Mouse (Mus musculus): Measurements from ENCODE around the gene Rspry1. TPM values are rescaled to one million over a fixed set of nuclear protein-coding genes. Genes with fewer than 3 reads are reported as not detected.

Gene Rspry1
- polyA plus RNA-seq, 1 experiment from 2014 or later: 46.3 TPM

DNA sequence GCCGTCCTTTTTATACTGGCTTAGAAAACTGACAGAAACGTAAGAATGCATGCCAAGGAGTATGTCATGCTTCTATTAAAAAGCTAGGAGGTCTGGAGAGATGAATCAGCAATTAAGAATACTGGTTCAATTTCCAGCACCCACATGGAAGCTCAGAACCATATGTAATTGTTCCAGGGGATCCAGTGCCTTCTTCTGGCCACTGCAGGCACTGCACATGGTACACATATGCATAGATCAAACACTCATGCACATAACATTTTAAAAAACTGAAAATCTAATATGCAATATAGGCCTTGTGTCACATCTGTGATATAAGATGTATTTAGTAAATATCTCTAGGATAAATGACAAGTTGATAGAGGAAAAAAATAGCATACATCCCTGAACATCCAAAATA is 56.3 kb downstream of the Rspry1 start:
- Histone ChIP-seq H3K4me1 (ENCODE audit: control insufficient read depth, insufficient read depth, low read length) (no peaks in the 10 kb centered on the region), H3K36me3 (ENCODE audit: control insufficient read depth, insufficient read depth, low read length) (peaks cover 4% of the 10 kb centered on the region; the same call in 1 of the 2 replicates)
- no peak for ATAC-seq (ENCODE audit: insufficient read depth, low FRiP score, low TSS enrichment)

DNA sequence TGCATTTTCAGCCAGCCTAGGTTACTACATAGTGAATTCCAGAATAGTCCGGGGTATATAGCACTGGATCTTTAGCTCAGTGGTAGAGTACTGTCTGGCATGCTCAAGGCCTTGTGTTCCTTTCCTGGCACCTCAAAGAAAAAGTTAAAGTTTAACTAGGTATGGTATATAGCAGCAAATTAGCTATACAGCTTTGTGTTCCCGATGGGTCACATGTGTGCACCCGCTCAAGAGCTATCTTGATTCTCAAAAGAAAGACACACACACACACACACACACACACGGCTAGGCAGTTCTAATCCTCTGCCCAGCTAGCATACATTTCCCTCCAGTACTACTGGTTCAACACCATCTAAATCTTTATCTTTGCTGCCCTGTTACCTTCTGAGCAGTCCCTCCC is 58.7 kb downstream of the Rspry1 start:
- Histone ChIP-seq H3K4me1 (ENCODE audit: control insufficient read depth, insufficient read depth, low read length) (no peaks in the 10 kb centered on the region), H3K36me3 (ENCODE audit: control insufficient read depth, insufficient read depth, low read length) (peaks cover 2% of the 10 kb centered on the region; the same call in 1 of the 2 replicates), H3K4me3 (ENCODE audit: low read depth, low read length) (no peak overlapping the region), H3K4me2 (ENCODE audit: low read depth) (no peak overlapping the region), H3K27me3 (ENCODE audit: control insufficient read depth, insufficient read depth, low read length) (no peaks in the 10 kb centered on the region), H3K27ac (ENCODE audit: low read depth, low read length) (no peak overlapping the region), H3K9me3 (ENCODE audit: control insufficient read depth, low read length) (no peaks in the 10 kb centered on the region), H3K9ac (ENCODE audit: low read length) (no peak overlapping the region)
- 84% methylated on average over 4 of the region's 4 CpGs for WGBS
- DNase-seq (ENCODE audit: low spot score) (no peak), ATAC-seq (ENCODE audit: insufficient read depth, low FRiP score, low TSS enrichment) (no peak)

More for the DNA sequence above, 56.3 kb downstream of the Rspry1 start:
- Histone ChIP-seq H3K9me3 (ENCODE audit: control insufficient read depth, low read length) (no peaks in the 10 kb centered on the region), H3K27ac (ENCODE audit: low read depth, low read length) (no peak overlapping the region), H3K27me3 (ENCODE audit: control insufficient read depth, insufficient read depth, low read length) (no peaks in the 10 kb centered on the region), H3K4me2 (ENCODE audit: low read depth) (no peak overlapping the region), H3K9ac (ENCODE audit: low read length) (no peak overlapping the region), H3K4me3 (ENCODE audit: low read depth, low read length) (no peak overlapping the region)
- no peak for DNase-seq (ENCODE audit: low spot score)
- WGBS: 91% methylated on average over 2 of the region's 2 CpGs

DNA sequence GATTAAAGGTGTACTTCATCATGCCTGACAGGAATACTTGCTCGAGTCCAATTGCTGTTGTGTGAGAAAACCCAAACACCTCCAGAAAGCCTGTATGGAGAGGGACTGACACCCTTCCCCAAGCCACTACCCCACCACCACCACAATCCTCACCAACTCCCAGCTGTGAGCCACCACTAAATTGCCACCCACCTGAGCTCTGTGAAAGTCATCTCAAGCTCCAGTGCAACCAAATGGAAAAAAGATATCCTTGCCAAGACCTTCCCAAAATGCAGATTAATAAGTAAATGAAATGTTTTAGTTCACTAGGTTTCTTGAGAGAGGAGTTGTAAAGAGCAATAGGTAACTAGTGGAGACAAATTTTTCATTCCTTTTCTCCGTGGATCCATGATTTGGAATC is 63.0 kb downstream of the Rspry1 start:
- peaks cover 2% of the 10 kb centered on the region for H3K36me3 ChIP-seq (ENCODE audit: control insufficient read depth, insufficient read depth, low read length)
- H3K9me3 ChIP-seq (ENCODE audit: control insufficient read depth, low read length): no peaks in the 10 kb centered on the region
- DNase-seq (ENCODE audit: low spot score) (no peak), ATAC-seq (ENCODE audit: insufficient read depth, low FRiP score, low TSS enrichment) (no peak)
- no peak overlapping the region for H3K4me2 ChIP-seq (ENCODE audit: low read depth)
- WGBS: 78% methylated on average over 2 of the region's 2 CpGs
- H3K9ac ChIP-seq (ENCODE audit: low read length): no peak overlapping the region
- H3K27me3 ChIP-seq (ENCODE audit: control insufficient read depth, insufficient read depth, low read length): no peaks in the 10 kb centered on the region
- no peak overlapping the region for H3K27ac ChIP-seq (ENCODE audit: low read depth, low read length)
- no peak overlapping the region for H3K4me3 ChIP-seq (ENCODE audit: low read depth, low read length)
- H3K4me1 ChIP-seq (ENCODE audit: control insufficient read depth, insufficient read depth, low read length): peaks cover 7% of the 10 kb centered on the region; the same call in 1 of the 2 replicates

DNA sequence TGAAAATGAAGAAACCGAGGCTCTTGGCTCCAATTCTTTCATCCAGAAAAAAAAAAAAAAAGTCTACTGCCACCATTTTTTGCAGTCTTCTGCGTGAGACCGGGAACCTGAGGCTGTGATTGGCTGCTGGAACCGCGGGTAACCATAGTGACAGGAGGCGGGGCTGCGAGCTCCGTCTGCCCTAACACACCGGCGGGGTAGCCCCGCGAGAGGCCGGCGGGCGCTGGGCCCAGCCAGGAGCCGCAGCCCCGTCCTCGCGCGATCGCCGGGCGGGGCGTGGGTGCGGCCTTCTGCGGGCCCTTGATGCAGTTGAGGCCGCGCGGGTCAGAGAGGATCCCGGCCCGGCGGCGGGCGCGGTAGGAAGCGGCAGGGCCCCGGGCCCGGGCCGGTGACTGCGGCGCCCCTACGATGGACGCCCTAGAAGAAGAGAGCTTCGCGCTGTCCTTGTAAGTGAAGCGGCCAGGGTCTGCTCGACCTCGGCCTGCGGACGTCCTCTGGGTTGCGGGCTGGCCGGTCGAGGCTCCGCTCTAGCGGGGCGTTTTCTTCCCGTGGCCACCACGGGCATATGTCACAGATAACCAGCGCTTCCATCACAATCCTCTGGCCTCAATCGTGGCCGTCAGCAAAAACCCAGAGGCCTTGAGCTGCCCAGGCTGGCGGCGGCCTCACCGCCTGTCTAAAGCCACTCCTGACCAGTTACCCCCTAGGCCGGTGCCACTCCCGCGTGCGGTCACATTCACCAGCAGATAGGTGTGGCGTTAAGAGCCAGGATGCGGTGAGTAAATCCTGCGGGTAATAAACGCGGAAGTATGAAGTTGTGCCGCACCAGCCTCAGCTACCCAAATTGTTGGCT is 64.9 kb downstream of the Rspry1 start, which contains the start of gene Arl2bp:
Gene Arl2bp (plus strand): TSS at position 145 of the 853 bp plus-strand sequence.
- ATAC-seq (ENCODE audit: insufficient read depth, low FRiP score, low TSS enrichment): peak; percentile 99

DNA sequence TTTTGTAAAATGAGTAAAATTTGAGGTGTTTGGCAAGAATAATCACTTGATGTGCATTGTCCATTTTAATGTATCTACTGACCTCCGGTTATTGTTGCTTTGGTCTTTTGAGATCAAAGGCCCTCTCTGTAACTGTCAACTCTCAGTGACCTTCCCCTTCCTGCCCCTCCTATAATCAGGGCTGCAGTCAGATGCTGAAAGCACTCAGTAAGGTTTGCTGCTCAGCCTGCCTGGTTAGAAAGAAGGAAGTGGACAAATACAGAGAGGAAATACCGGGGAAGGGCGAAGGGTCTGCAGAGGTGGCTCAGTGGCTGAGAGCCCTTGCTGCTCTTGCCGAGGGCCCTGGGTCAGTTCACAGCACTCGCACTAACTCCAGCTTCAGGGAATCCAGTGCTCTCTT is 72.6 kb downstream of the Rspry1 start:
- no peak for ATAC-seq (ENCODE audit: insufficient read depth, low FRiP score, low TSS enrichment)
- DNase-seq (ENCODE audit: low spot score): no peak
- Histone ChIP-seq H3K27me3 (ENCODE audit: control insufficient read depth, insufficient read depth, low read length) (no peaks in the 10 kb centered on the region), H3K27ac (ENCODE audit: low read depth, low read length) (no peak overlapping the region), H3K36me3 (ENCODE audit: control insufficient read depth, insufficient read depth, low read length) (peaks cover 12% of the 10 kb centered on the region), H3K4me3 (ENCODE audit: low read depth, low read length) (no peak overlapping the region), H3K9ac (ENCODE audit: low read length) (no peak overlapping the region), H3K9me3 (ENCODE audit: control insufficient read depth, low read length) (no peaks in the 10 kb centered on the region), H3K4me2 (ENCODE audit: low read depth) (no peak overlapping the region), H3K4me1 (ENCODE audit: control insufficient read depth, insufficient read depth, low read length) (no peaks in the 10 kb centered on the region)
- WGBS: 81% methylated on average over 5 of the region's 5 CpGs

More for the DNA sequence above, 64.9 kb downstream of the Rspry1 start, which contains the start of gene Arl2bp:
- peak within 1 kb of the TSS; percentile 81 for H3K27ac ChIP-seq (ENCODE audit: low read depth, low read length)
- H3K9me3 ChIP-seq (ENCODE audit: control insufficient read depth, low read length): no peaks in the 10 kb centered on the region
- H3K4me2 ChIP-seq (ENCODE audit: low read depth): peak within 1 kb of the TSS; percentile 67
- peaks cover 7% of the 10 kb centered on the region; the same call in 1 of the 2 replicates for H3K4me1 ChIP-seq (ENCODE audit: control insufficient read depth, insufficient read depth, low read length)
- peak; percentile 95 for DNase-seq (ENCODE audit: low spot score)
- H3K27me3 ChIP-seq (ENCODE audit: control insufficient read depth, insufficient read depth, low read length): no peaks in the 10 kb centered on the region
- under 1% methylated on average over 73 of the region's 74 CpGs for WGBS
- peak within 1 kb of the TSS; percentile 87 for H3K4me3 ChIP-seq (ENCODE audit: low read depth, low read length)
- H3K9ac ChIP-seq (ENCODE audit: low read length): peak within 1 kb of the TSS; percentile 97
- peaks cover 5% of the 10 kb centered on the region for H3K36me3 ChIP-seq (ENCODE audit: control insufficient read depth, insufficient read depth, low read length)

DNA sequence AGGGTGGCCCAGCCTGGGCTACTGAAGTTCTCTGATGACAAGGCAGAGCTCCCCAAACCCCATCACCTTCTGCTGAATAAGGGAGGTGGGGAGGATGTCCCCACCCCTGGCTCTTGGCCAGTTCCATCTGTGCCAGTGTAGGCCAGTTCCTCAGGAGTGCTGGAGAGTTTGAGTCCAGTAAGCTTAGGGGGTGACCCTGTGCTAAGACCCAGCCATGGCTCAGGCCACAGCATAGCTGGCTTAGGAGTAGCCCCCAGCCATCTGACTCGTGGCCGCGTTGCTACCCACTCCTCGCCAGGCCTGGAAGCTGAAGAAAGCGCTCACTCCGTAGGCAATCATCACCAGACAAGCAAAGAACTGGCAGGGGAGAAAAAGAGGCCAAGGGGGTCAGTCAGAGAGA is 74.2 kb downstream of the Rspry1 start:
- 0 out of 2 replicates have a peak, but pooled peaks have one; percentile 31 for ATAC-seq (ENCODE audit: insufficient read depth, low FRiP score, low TSS enrichment)
- Histone ChIP-seq H3K9ac (ENCODE audit: low read length) (no peak overlapping the region), H3K27me3 (ENCODE audit: control insufficient read depth, insufficient read depth, low read length) (no peaks in the 10 kb centered on the region), H3K36me3 (ENCODE audit: control insufficient read depth, insufficient read depth, low read length) (peaks cover 9% of the 10 kb centered on the region; the same call in 1 of the 2 replicates), H3K27ac (ENCODE audit: low read depth, low read length) (no peak overlapping the region), H3K9me3 (ENCODE audit: control insufficient read depth, low read length) (no peaks in the 10 kb centered on the region), H3K4me3 (ENCODE audit: low read depth, low read length) (no peak overlapping the region), H3K4me1 (ENCODE audit: control insufficient read depth, insufficient read depth, low read length) (no peaks in the 10 kb centered on the region), H3K4me2 (ENCODE audit: low read depth) (no peak overlapping the region)
- 82% methylated on average over 6 of the region's 6 CpGs for WGBS
- no peak for DNase-seq (ENCODE audit: low spot score)

DNA sequence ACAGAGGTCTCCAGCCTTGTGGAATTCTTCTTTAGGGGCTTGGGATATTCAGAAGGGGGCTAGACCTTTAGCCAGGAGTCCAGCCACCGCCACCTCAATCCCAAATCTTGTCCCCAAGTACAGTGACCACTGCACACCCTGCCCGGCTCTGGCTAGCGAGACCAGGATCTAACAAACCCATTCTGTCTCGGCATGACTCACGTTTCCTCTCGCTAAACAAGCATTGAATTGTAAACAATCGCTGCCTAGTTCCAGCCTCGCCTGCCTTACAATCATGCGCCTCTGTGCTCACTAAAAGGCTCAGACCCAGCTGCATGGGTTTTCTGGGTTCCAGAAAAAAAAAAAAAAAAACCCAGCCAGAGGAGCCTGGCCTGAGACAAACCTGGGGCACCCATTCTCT is 76.8 kb downstream of the Rspry1 start:
- H3K4me1 ChIP-seq (ENCODE audit: control insufficient read depth, insufficient read depth, low read length): no peaks in the 10 kb centered on the region

DNA sequence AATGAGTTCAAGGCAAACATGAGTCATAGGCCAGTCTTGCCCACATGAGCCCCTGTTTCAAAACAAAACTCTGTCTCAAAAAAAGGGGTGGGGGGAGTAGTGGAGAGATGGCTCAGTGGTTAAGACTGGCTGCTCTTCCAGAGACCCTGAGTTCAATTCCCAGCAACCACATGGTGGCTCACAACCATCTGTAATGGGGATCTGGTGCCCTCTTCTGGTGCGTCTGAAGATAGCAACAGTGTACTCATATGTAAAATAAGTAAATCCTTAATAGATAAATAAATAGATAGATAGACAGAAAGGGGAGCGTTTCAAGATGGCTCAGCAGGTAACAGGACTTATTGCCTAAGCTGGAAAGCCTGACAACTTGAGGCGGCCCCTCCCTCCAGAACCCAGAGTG is 78.7 kb downstream of the Rspry1 start:
- Histone ChIP-seq H3K4me1 (ENCODE audit: control insufficient read depth, insufficient read depth, low read length) (no peaks in the 10 kb centered on the region), H3K27ac (ENCODE audit: low read depth, low read length) (no peak overlapping the region), H3K27me3 (ENCODE audit: control insufficient read depth, insufficient read depth, low read length) (no peaks in the 10 kb centered on the region), H3K9ac (ENCODE audit: low read length) (no peak overlapping the region), H3K9me3 (ENCODE audit: control insufficient read depth, low read length) (no peaks in the 10 kb centered on the region), H3K4me3 (ENCODE audit: low read depth, low read length) (no peak overlapping the region), H3K4me2 (ENCODE audit: low read depth) (no peak overlapping the region), H3K36me3 (ENCODE audit: control insufficient read depth, insufficient read depth, low read length) (no peaks in the 10 kb centered on the region)
- whole genome bisulfite sequencing: 87% methylated on average over 3 of the region's 3 CpGs
- ATAC-seq (ENCODE audit: insufficient read depth, low FRiP score, low TSS enrichment): no peak
- no peak for DNase-seq (ENCODE audit: low spot score)

More for the DNA sequence above, 76.8 kb downstream of the Rspry1 start:
- WGBS: 59% methylated on average over 9 of the region's 9 CpGs
- Histone ChIP-seq H3K27me3 (ENCODE audit: control insufficient read depth, insufficient read depth, low read length) (no peaks in the 10 kb centered on the region), H3K4me3 (ENCODE audit: low read depth, low read length) (no peak overlapping the region), H3K9ac (ENCODE audit: low read length) (no peak overlapping the region), H3K27ac (ENCODE audit: low read depth, low read length) (0 out of 2 replicates have a peak overlapping the region, but pooled peaks have one; percentile 44), H3K4me2 (ENCODE audit: low read depth) (no peak overlapping the region), H3K9me3 (ENCODE audit: control insufficient read depth, low read length) (no peaks in the 10 kb centered on the region), H3K36me3 (ENCODE audit: control insufficient read depth, insufficient read depth, low read length) (no peaks in the 10 kb centered on the region)
- no peak for ATAC-seq (ENCODE audit: insufficient read depth, low FRiP score, low TSS enrichment)
- no peak for DNase-seq (ENCODE audit: low spot score)
